Mouse (Mus musculus): ENCODE results near the gene Lmbrd2. TPM values are rescaled to one million over a fixed set of nuclear protein-coding genes. Genes with fewer than 3 reads are reported as not detected.
"Not testable (repeated sequence)": the region's sequence is repeated elsewhere in the genome, so short reads cannot be mapped to it uniquely, and the experiment has no call there.

Lmbrd2 gene
- total RNA-seq, 2 experiments from 2014 or later = 55.0 to 58.0 TPM

- peak in 1 of 2 experiments; percentile 39 for DNase-seq (ENCODE audit: low spot score in 2 of 2)
Observed at GRCm38 (mm10) chr15:9132693-9133443, 7.5 kb upstream of the Lmbrd2 start.

GRCm38 (mm10) chr15:9134891-9135507, 5.4 kb upstream of the Lmbrd2 start:
- DNase-seq (ENCODE audit: low spot score in 2 of 2) = no peak

- no peak for DNase-seq (ENCODE audit: low spot score in 2 of 2)
Observed at GRCm38 (mm10) chr15:9139447-9139846, 903 bp upstream of the Lmbrd2 start.

- DNase-seq (ENCODE audit: low spot score in 2 of 2) = no peak
Observed at GRCm38 (mm10) chr15:9140684-9141171, 378 bp downstream of the Lmbrd2 start.

- no peak for DNase-seq (ENCODE audit: low spot score in 2 of 2)
Observed at GRCm38 (mm10) chr15:9155325-9155724, 15.0 kb downstream of the Lmbrd2 start, which contains the start of gene Skp2. Skp2 (minus strand) TSS chr15:9155425.

GRCm38 (mm10) chr15:9162557-9163070, 22.3 kb downstream of the Lmbrd2 start:
- no peak for DNase-seq (ENCODE audit: low spot score in 2 of 2)

- DNase-seq (ENCODE audit: low spot score in 2 of 2) = no peak
Observed at GRCm38 (mm10) chr15:9164125-9164524, 23.8 kb downstream of the Lmbrd2 start.

- no peak for DNase-seq (ENCODE audit: low spot score in 2 of 2)
Observed at GRCm38 (mm10) chr15:9177038-9177437, 36.7 kb downstream of the Lmbrd2 start.

GRCm38 (mm10) chr15:9183995-9184394, 43.6 kb downstream of the Lmbrd2 start:
- DNase-seq (ENCODE audit: low spot score in 2 of 2) = no peak

GRCm38 (mm10) chr15:9189796-9190195, 49.4 kb downstream of the Lmbrd2 start:
- DNase-seq (ENCODE audit: low spot score in 2 of 2) = no peak

GRCm38 (mm10) chr15:9192685-9193084, 52.3 kb downstream of the Lmbrd2 start:
- not testable (repeated sequence) for DNase-seq (ENCODE audit: low spot score in 2 of 2)

- no peak for DNase-seq (ENCODE audit: low spot score in 2 of 2)
Observed at GRCm38 (mm10) chr15:9198421-9198820, 58.1 kb downstream of the Lmbrd2 start.

GRCm38 (mm10) chr15:9211891-9212290, 71.5 kb downstream of the Lmbrd2 start:
- no peak for DNase-seq (ENCODE audit: low spot score in 2 of 2)

- DNase-seq (ENCODE audit: low spot score in 2 of 2) = not testable (repeated sequence)
Observed at GRCm38 (mm10) chr15:9213026-9213425, 72.7 kb downstream of the Lmbrd2 start.

GRCm38 (mm10) chr15:9213431-9213830, 73.1 kb downstream of the Lmbrd2 start:
- not testable (repeated sequence) for DNase-seq (ENCODE audit: low spot score in 2 of 2)

GRCm38 (mm10) chr15:9216446-9216845, 76.1 kb downstream of the Lmbrd2 start:
- DNase-seq (ENCODE audit: low spot score in 2 of 2) = no peak

GRCm38 (mm10) chr15:9230917-9231316, 90.6 kb downstream of the Lmbrd2 start:
- not testable (repeated sequence) for DNase-seq (ENCODE audit: low spot score in 2 of 2)

- no peak for DNase-seq (ENCODE audit: low spot score in 2 of 2)
Observed at GRCm38 (mm10) chr15:9246345-9246744, 106.0 kb downstream of the Lmbrd2 start.
